Mouse (Mus musculus) kidney, postnatal 0 days (tissue): Measurements from ENCODE around the gene Txlng. TPM values are rescaled to one million over a fixed set of nuclear protein-coding genes. Genes with fewer than 3 reads are reported as not detected.

Source experiments
- ATAC-seq: fragments of 200-750 bp; cut with Nextera tagmentation; replicated peaks from 2 replicates; pipeline ENCODE4 v1.8.0; 2017; ENCODE audit warnings: low read depth, moderate number of reproducible peaks, moderate TSS enrichment, moderate library complexity; ENCODE audit not compliant: low FRiP score
- DNase-seq: peaks from one replicate; pipeline ENCODE4 v3.0.0-alpha.2; 2016; ENCODE audit warnings: low spot score
- H3K27ac ChIP-seq: fragments of 300-500 bp; sonication (generic); 2 replicates; pipeline ENCODE4 v1.5.1; 2014; ENCODE audit warnings: mild to moderate bottlenecking
- H3K27me3 ChIP-seq: fragments of 300-500 bp; sonication (generic); 2 replicates; pipeline ENCODE4 v1.6.1; 2014; ENCODE audit warnings: low read length, mixed read lengths; ENCODE audit not compliant: insufficient read depth
- H3K36me3 ChIP-seq: fragments of 300-500 bp; sonication (generic); 2 replicates; pipeline ENCODE4 v1.6.1; 2014; ENCODE audit warnings: low read length, mixed read lengths; ENCODE audit not compliant: insufficient read depth
- H3K4me1 ChIP-seq: fragments of 300-500 bp; sonication (generic); replicated peaks from 2 replicates; pipeline ENCODE4 v1.6.1; 2014; ENCODE audit warnings: antibody characterized with exemption, low read length, mixed read lengths; ENCODE audit not compliant: insufficient read depth
- H3K4me2 ChIP-seq: fragments of 300-500 bp; sonication (generic); 2 replicates; pipeline ENCODE4 v1.6.1; 2014; ENCODE audit warnings: mild to moderate bottlenecking, low read length, moderate library complexity, mixed read lengths
- H3K4me3 ChIP-seq: fragments of 300-500 bp; sonication (generic); replicated peaks from 2 replicates; pipeline ENCODE4 v1.5.1; 2014; ENCODE audit warnings: low read depth, low read length
- H3K9ac ChIP-seq: fragments of 300-500 bp; sonication (generic); 2 replicates; pipeline ENCODE4 v1.6.1; 2014; ENCODE audit warnings: low read depth, low read length
- H3K9me3 ChIP-seq: fragments of 300-500 bp; sonication (generic); replicated peaks from 2 replicates; pipeline ENCODE4 v1.6.1; 2016; ENCODE audit warnings: low read length, inconsistent platforms, mixed read lengths
- CTCF ChIP-seq: IDR thresholded peaks from 2 replicates; pipeline ENCODE4 v1.5.1; 2016; ENCODE audit warnings: antibody characterized with exemption, low read depth, mild to moderate bottlenecking, moderate library complexity
- WGBS: fragments of 180-500 bp; shearing (Covaris S2); extraction: QIAGEN DNeasy Blood & Tissue Kit; methylation state at CpG from one replicate; pipeline ENCODE4 v1.1.7; 2014; 5-methylcytosine and 5-hydroxymethylcytosine counted together
- polyA plus RNA-seq: library from polyadenylated mRNA; unstranded; fragments of >200 nt; fragmentation: Nextera tagmentation; extraction: Ambion mirVana; gene quantifications from 2 replicates; pipeline ENCODE4 v1.2.1, GENCODE M21; 2015

The Txlng gene
- 11.9 TPM in 2 replicates for polyA plus RNA-seq

DNA sequence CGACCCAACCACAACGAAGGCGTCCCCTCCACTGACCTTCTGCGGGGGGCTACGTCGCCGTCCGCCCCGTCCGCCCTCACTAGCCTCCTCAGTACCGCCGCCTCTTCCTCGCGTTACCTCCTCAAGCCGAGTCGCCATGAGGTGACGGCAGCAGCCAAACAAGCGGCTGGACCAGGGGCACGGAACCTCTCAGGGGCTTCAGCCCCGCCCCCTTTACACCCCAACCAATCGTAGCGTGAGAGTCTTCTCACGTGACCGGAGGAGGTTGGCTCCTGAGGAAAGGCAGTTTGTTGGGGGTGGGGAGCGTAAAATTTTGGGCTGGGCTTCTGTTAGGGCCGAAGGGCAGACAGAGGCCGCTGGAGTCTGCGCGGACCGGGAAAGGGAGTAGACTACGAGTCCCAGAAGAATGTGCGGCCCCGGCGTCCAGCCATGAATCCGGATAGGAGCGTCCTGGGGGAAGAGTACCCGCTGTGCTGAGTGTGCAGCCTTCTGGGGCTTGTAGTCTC is at the start of gene Txlng:
Txlng (minus strand) TSS at position 252 of the 506 bp plus-strand sequence.
- ATAC-seq (peak; percentile 98), DNase-seq (peak; percentile 96)
- WGBS = 23% methylated on average over 37 of the region's 37 CpGs
- Histone ChIP-seq H3K4me3 (peak within 1 kb of the TSS; percentile 52), H3K27ac (no peak within 1 kb of the TSS; the same call in 1 of the 2 replicates), H3K27me3 (no peaks in the 10 kb centered on the region), H3K9ac (peak within 1 kb of the TSS; percentile 57), H3K36me3 (no peaks in the 10 kb centered on the region), H3K9me3 (no peaks in the 10 kb centered on the region), H3K4me2 (peak within 1 kb of the TSS; percentile 83), H3K4me1 (no peaks in the 10 kb centered on the region)
- no peak for TF ChIP-seq CTCF

DNA sequence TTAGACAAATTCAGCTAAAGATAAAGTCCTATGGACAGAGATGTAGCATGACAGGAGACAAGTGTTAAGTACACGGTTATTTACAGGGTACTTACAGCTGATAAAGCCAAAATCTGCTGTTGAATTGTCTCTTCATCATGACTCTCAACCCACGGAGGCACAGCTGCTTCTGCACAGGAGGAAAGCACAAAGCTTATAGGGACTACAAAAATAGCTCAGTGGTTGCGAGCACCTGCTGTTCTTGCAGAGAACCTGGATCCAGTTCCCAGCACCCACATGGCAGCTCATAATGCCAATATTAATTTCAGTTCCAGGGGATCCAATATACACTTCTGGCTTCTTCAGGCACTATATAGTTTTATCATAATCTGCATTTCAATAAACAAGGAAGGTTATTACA is 49.0 kb upstream of the Txlng start:
- ATAC-seq = no peak
- no peak for TF ChIP-seq CTCF
- no peak overlapping the region for H3K4me2 ChIP-seq

DNA sequence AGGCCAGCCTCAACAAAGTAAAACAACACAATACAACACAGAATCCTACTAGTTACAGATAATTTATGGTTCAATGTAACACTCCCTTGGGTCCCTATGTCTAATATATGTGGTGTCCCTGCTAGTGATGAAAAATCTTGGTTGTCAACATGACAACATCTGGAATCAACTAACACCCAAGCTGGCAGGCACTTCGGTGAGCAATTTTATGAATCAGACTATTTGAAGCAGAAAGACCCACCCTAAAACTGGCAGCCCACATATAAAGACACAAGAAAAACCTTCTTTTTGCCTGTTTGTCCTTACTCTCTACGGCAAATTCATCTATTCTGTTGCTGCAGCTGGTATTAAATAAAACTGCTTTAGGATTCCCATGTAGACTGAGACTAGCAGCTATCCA is 44.5 kb upstream of the Txlng start:
- H3K9me3 ChIP-seq = no peaks in the 10 kb centered on the region
- no peak overlapping the region for H3K9ac ChIP-seq
- H3K36me3 ChIP-seq = 0 out of 2 replicates have a peak, but pooled peaks cover 4% of the 10 kb centered on the region
- no peaks in the 10 kb centered on the region for H3K27me3 ChIP-seq
- no peak for ATAC-seq
- H3K4me3 ChIP-seq = no peak overlapping the region
- no peak overlapping the region for H3K27ac ChIP-seq
- H3K4me2 ChIP-seq = no peak overlapping the region
- WGBS = 86% methylated on average over 2 of the region's 2 CpGs
- no peaks in the 10 kb centered on the region for H3K4me1 ChIP-seq
- DNase-seq = no peak
- no peak for TF ChIP-seq CTCF

More for the DNA sequence above, 49.0 kb upstream of the Txlng start:
- Histone ChIP-seq H3K9ac (no peak overlapping the region), H3K36me3 (0 out of 2 replicates have a peak, but pooled peaks cover 4% of the 10 kb centered on the region), H3K4me3 (no peak overlapping the region), H3K9me3 (no peaks in the 10 kb centered on the region), H3K4me1 (no peaks in the 10 kb centered on the region), H3K27me3 (no peaks in the 10 kb centered on the region), H3K27ac (no peak overlapping the region)
- 91% methylated on average over 3 of the region's 3 CpGs for WGBS
- no peak for DNase-seq

DNA sequence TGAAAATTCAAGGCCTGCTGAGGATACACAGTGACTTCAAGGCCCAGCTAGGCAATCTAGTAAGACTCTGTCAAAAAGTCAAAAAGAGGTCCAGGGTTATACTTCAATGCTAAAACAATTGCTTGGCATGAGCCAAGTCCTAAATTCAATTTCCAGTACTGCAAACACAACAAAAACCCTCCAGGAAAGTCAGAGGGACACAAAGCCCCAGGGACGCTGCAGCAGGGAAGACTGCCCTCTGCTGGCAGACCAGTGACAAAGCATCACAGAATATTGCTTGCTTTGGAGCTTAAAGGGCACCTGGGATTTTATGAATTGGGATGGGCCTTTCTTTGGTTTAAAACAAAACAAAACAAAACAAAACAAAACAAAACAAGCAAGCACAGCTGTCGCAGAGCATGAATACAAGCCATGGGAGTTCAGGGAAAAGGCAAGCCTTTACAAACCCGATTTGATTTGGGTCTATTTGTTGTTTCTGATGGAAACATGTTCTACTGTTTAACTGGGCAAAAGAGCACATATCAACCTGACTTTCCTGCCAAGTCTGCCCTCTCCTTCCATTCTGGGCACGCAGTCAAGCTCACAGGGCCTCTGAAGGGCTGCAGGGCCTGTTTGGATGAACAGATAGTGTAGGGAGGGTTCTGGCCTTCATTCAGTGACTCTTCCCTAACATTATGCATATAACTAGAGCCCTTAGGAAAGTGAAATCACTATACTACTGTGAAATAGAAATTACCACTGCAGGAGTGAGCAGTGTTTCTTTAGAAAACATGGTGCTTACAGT is 42.7 kb upstream of the Txlng start:
- no peak overlapping the region for H3K4me3 ChIP-seq
- TF ChIP-seq CTCF = peak; percentile 69
- 40% methylated on average over 4 of the region's 4 CpGs for WGBS
- ATAC-seq (no peak), DNase-seq (peak; percentile 4)
- no peaks in the 10 kb centered on the region for H3K27me3 ChIP-seq
- H3K27ac ChIP-seq = no peak overlapping the region
- H3K4me1 ChIP-seq = no peaks in the 10 kb centered on the region
- H3K9me3 ChIP-seq = no peaks in the 10 kb centered on the region
- 0 out of 2 replicates have a peak, but pooled peaks cover 4% of the 10 kb centered on the region for H3K36me3 ChIP-seq
- H3K9ac ChIP-seq = no peak overlapping the region
- H3K4me2 ChIP-seq = no peak overlapping the region

DNA sequence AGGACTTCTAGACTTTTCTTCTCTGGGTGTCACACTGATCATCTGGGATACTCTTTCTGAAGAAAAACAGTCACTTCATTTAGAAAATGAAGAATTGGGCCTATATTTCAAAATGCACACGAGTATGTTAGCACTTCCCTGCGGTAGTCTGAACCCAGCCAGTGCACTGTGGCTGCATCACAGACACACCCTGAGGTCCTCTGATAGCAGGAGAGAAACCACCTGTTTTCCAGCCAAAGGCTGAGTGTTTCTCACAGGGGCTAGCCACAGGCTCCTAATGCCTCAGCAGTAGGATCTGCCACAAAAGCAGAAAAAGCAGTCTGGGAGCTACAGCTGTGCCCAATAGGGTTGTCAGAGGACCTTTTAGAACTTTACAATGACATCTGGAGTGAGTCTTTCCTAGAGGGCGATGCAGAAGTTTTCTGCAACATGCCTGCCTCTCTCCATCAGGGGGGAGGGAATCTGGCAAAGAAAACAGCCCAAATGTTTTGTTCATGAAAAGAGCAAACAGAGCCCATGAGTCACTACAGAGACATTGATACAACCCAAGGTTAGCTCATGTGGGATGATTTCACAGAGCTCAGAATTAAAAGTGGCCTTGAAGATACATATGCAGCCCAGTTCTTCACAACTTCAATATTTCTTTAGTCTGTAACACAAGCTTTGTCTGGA is 39.2 kb upstream of the Txlng start:
- TF ChIP-seq CTCF = no peak
- no peak overlapping the region for H3K4me3 ChIP-seq
- no peaks in the 10 kb centered on the region for H3K36me3 ChIP-seq
- ATAC-seq (no peak), DNase-seq (no peak)
- WGBS = 65% methylated on average over 3 of the region's 3 CpGs
- no peak overlapping the region for H3K9ac ChIP-seq
- H3K27me3 ChIP-seq = no peaks in the 10 kb centered on the region
- H3K4me1 ChIP-seq = no peaks in the 10 kb centered on the region
- no peak overlapping the region for H3K27ac ChIP-seq
- no peak overlapping the region for H3K4me2 ChIP-seq
- no peaks in the 10 kb centered on the region for H3K9me3 ChIP-seq

DNA sequence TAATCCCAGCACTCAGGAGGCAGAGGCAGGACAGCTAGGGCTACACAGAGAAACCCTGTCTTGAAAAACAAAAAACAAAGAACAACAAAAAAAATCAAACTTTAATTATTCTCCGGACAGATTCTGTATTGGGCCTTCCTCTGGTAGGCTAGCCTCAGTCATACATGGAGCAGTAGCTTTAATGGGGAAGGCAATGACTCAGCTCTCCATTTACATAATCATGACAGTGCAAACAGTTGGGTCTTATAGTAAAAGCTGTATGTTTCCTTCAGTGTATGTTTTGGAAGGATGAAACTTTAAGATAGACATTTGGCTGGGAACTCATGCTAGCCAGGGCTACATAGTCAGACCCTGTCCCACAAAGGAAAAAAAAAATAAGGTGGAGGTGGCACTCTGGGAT is 19.4 kb upstream of the Txlng start:
- TF ChIP-seq CTCF = no peak
- Histone ChIP-seq H3K9ac (no peak overlapping the region), H3K36me3 (no peaks in the 10 kb centered on the region), H3K27me3 (no peaks in the 10 kb centered on the region), H3K9me3 (no peaks in the 10 kb centered on the region), H3K4me1 (no peaks in the 10 kb centered on the region), H3K27ac (no peak overlapping the region), H3K4me2 (no peak overlapping the region), H3K4me3 (no peak overlapping the region)
- no peak for ATAC-seq
- no peak for DNase-seq
- 90% methylated on average over 1 of the region's 1 CpGs for WGBS
